Mouse (Mus musculus) liver, adult 2 months (tissue): ENCODE results near the gene Pdha1. TPM values are rescaled to one million over a fixed set of nuclear protein-coding genes. Genes with fewer than 3 reads are reported as not detected.
A peak's percentile ranks its signal among the peaks of the same experiment; 100 is the strongest.

Experiments
- DNase-seq: peaks from one replicate; pipeline ENCODE4 v3.0.0-alpha.2; 2011; ENCODE audit warnings: low read depth, low spot score; ENCODE audit errors: extremely low read depth
- H3K27ac ChIP-seq: fragments of 200-500 bp; replicated peaks from 2 replicates; pipeline ENCODE4 v1.5.1; 2012; ENCODE audit warnings: low read depth, mild to moderate bottlenecking, control low read depth, inconsistent platforms, low read length; ENCODE audit not compliant: insufficient read depth
- H3K27me3 ChIP-seq: fragments of 200-500 bp; 2 replicates; pipeline ENCODE4 v1.6.1; 2012; ENCODE audit warnings: mild to moderate bottlenecking, moderate library complexity, low read length, inconsistent platforms; ENCODE audit not compliant: control insufficient read depth, insufficient read depth
- H3K36me3 ChIP-seq: fragments of 200-500 bp; 2 replicates; pipeline ENCODE4 v1.6.1; 2012; ENCODE audit warnings: low read length, inconsistent platforms; ENCODE audit not compliant: control insufficient read depth, insufficient read depth
- H3K4me1 ChIP-seq: fragments of 200-500 bp; 2 replicates; pipeline ENCODE4 v1.6.1; 2011; ENCODE audit warnings: low read length; ENCODE audit not compliant: control insufficient read depth, insufficient read depth
- H3K4me3 ChIP-seq: fragments of 200-500 bp; 2 replicates; pipeline ENCODE4 v1.5.1; 2011; ENCODE audit warnings: low read depth, mild to moderate bottlenecking, control low read depth, low read length, moderate library complexity; ENCODE audit not compliant: insufficient read depth
- H3K79me2 ChIP-seq: fragments of 200-500 bp; 2 replicates; pipeline ENCODE4 v1.6.1; 2012; ENCODE audit warnings: inconsistent platforms, mild to moderate bottlenecking, low read length, moderate library complexity; ENCODE audit not compliant: control insufficient read depth, insufficient read depth
- H3K9ac ChIP-seq: fragments of 200-500 bp; 2 replicates; pipeline ENCODE4 v1.6.1; 2012; ENCODE audit warnings: low read depth, mild to moderate bottlenecking, control low read depth, inconsistent platforms, low read length
- CTCF ChIP-seq: fragments of 200-500 bp; IDR thresholded peaks from 2 replicates; pipeline ENCODE4 v1.5.1; 2011; ENCODE audit warnings: low read depth, low read length, control low read depth
- POLR2A ChIP-seq: fragments of 200-500 bp; IDR thresholded peaks from 2 replicates; pipeline ENCODE4 v1.6.1; 2011; ENCODE audit warnings: low read length, control low read depth; ENCODE audit not compliant: insufficient read depth; ENCODE audit errors: extremely low read depth
- WGBS: fragments of 180-500 bp; shearing (Covaris S2); methylation state at CpG from one replicate; pipeline ENCODE4 v1.1.7; 2018; 5-methylcytosine and 5-hydroxymethylcytosine counted together
- polyA plus RNA-seq: library from polyadenylated mRNA; depleted of rRNA; stranded (reverse); fragments of >200 nt; gene quantifications from 2 replicates; pipeline ENCODE4 v1.2.3, GENCODE M21; 2012
- total RNA-seq: library from RNA; depleted of rRNA; stranded (reverse); fragments of >200 nt; gene quantifications from 2 replicates; pipeline ENCODE4 v1.2.3, GENCODE M21; 2014

Gene Pdha1
- total and polyA plus RNA-seq, 2 experiments = 41.7 to 139 TPM

GRCm38 (mm10) chrX:160153147-160153815, 15.1 kb upstream of the Pdha1 start:
- Histone ChIP-seq H3K79me2 (no peaks in the 10 kb centered on the region), H3K9ac (no peak overlapping the region), H3K4me3 (no peak overlapping the region), H3K36me3 (no peaks in the 10 kb centered on the region), H3K4me1 (no peaks in the 10 kb centered on the region), H3K27ac (no peak overlapping the region), H3K27me3 (no peaks in the 10 kb centered on the region)
- DNase-seq = no peak
- WGBS = 56% methylated on average over 4 of the region's 4 CpGs
- no peak for TF ChIP-seq CTCF
- TF ChIP-seq POLR2A = no peak

- WGBS = 97% methylated on average over 3 of the region's 3 CpGs
- no peaks in the 10 kb centered on the region for H3K4me1 ChIP-seq
- H3K79me2 ChIP-seq = no peaks in the 10 kb centered on the region
- TF ChIP-seq CTCF = no peak
- TF ChIP-seq POLR2A = no peak
- no peak overlapping the region for H3K27ac ChIP-seq
- no peak for DNase-seq
- H3K4me3 ChIP-seq = no peak overlapping the region
- H3K27me3 ChIP-seq = no peaks in the 10 kb centered on the region
- no peaks in the 10 kb centered on the region for H3K36me3 ChIP-seq
- no peak overlapping the region for H3K9ac ChIP-seq
Measured at GRCm38 (mm10) chrX:160148859-160149258, 10.6 kb upstream of the Pdha1 start.

GRCm38 (mm10) chrX:160147406-160147805, 9.2 kb upstream of the Pdha1 start:
- no peaks in the 10 kb centered on the region for H3K36me3 ChIP-seq
- 81% methylated on average over 3 of the region's 3 CpGs for WGBS
- no peaks in the 10 kb centered on the region for H3K27me3 ChIP-seq
- H3K4me3 ChIP-seq = no peak overlapping the region
- H3K9ac ChIP-seq = no peak overlapping the region
- TF ChIP-seq CTCF (no peak), POLR2A (no peak)
- H3K79me2 ChIP-seq = no peaks in the 10 kb centered on the region
- DNase-seq = no peak
- no peak overlapping the region for H3K27ac ChIP-seq
- no peaks in the 10 kb centered on the region for H3K4me1 ChIP-seq

- Histone ChIP-seq H3K79me2 (no peaks in the 10 kb centered on the region), H3K27ac (no peak overlapping the region), H3K9ac (no peak overlapping the region), H3K4me1 (no peaks in the 10 kb centered on the region), H3K4me3 (no peak overlapping the region), H3K27me3 (no peaks in the 10 kb centered on the region), H3K36me3 (no peaks in the 10 kb centered on the region)
- 90% methylated on average over 4 of the region's 4 CpGs for WGBS
- TF ChIP-seq POLR2A (no peak), CTCF (no peak)
- no peak for DNase-seq
Measured at GRCm38 (mm10) chrX:160146806-160147205, 8.6 kb upstream of the Pdha1 start.

- DNase-seq = peak; percentile 86
- Histone ChIP-seq H3K4me1 (peaks cover 11% of the 10 kb centered on the region; the same call in 1 of the 2 replicates), H3K79me2 (peaks cover 2% of the 10 kb centered on the region; the same call in 1 of the 2 replicates), H3K4me3 (peak overlapping the region; percentile 99), H3K9ac (peak overlapping the region; percentile 97), H3K27me3 (no peaks in the 10 kb centered on the region), H3K27ac (peak overlapping the region; percentile 99), H3K36me3 (no peaks in the 10 kb centered on the region; the same call in 1 of the 2 replicates)
- TF ChIP-seq CTCF (no peak), POLR2A (no peak)
- under 1% methylated on average over 18 of the region's 18 CpGs for WGBS
Measured at GRCm38 (mm10) chrX:160137177-160137860, 894 bp downstream of the Pdha1 start.

GRCm38 (mm10) chrX:160136153-160136552, 2.1 kb downstream of the Pdha1 start:
- no peak for TF ChIP-seq POLR2A
- no peaks in the 10 kb centered on the region for H3K27me3 ChIP-seq
- H3K27ac ChIP-seq = no peak overlapping the region; the same call in 1 of the 2 replicates
- H3K4me1 ChIP-seq = peaks cover 11% of the 10 kb centered on the region; the same call in 1 of the 2 replicates
- H3K36me3 ChIP-seq = peaks cover under 1% of the 10 kb centered on the region; the same call in 1 of the 2 replicates
- DNase-seq = no peak
- 0 out of 2 replicates have a peak overlapping the region, but pooled peaks have one; percentile 10 for H3K4me3 ChIP-seq
- no peak overlapping the region for H3K9ac ChIP-seq
- whole genome bisulfite sequencing = 29% methylated on average over 5 of the region's 5 CpGs
- peaks cover 2% of the 10 kb centered on the region; the same call in 1 of the 2 replicates for H3K79me2 ChIP-seq
